Mouse (Mus musculus): ENCODE data around the gene Gm5475.

DNA sequence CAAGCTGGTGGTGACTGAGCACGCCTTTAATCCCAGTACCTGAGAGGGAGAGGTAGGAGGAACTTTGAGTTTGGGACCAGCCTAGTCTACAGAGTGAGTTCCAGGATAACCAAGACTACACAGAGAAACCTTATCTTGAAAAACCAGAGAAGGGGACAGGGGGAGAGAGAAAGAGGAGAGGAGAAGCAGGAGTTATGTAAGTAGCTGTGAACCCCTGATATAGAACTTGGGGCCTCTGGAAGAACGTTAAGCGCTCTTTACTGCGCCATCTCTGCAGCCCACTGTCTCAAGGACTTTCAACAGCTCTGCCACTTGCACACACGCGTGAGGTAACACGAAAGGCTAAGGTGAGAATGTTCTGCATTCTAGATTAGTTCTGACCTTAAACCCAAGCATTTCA lies 30.3 kb upstream of the Gm5475 start:
- TF ChIP-seq EP300 (optimal IDR thresholded peaks at IDR 0.05) = no peak
- no peak for TF ChIP-seq CTCF (IDR thresholded peaks at IDR 0.05; ENCODE audit: low read depth)
